In genomic region chr2:152727795-152728510, GRCm38 (mm10) we compare ENCODE assay signal across 8 mouse cellular contexts. TPM values are rescaled to one million over a fixed set of nuclear protein-coding genes. Genes with fewer than 3 reads are reported as not detected.
DNase-seq lines count a peak whose midpoint lies in the region; ATAC-seq and TF ChIP-seq lines count a peak whose summit lies in the region.

No protein-coding gene starts in this region.

- DNase-seq in embryonic facial prominence, embryonic 10.5 days (ENCODE audit: low spot score), result no peak
- no peak for DNase-seq in hindbrain, embryonic 11.5 days (ENCODE audit: low spot score)
- DNase-seq in stomach, postnatal 0 days (ENCODE audit: low spot score), result peak; percentile 70
- DNase-seq in retina, postnatal 1 day, result no peak
- DNase-seq in ovary, postnatal 10 days (ENCODE audit: low spot score), result no peak
- no peak for DNase-seq in left cerebral cortex, adult 11 months (ENCODE audit: low spot score)

- 79% methylated on average over 14 of the region's 14 CpGs for WGBS in embryonic facial prominence, embryonic 10.5 days
- WGBS in hindbrain, embryonic 11.5 days, result 81% methylated on average over 14 of the region's 14 CpGs
- 78% methylated on average over 14 of the region's 14 CpGs for WGBS in limb, embryonic 15.5 days
- WGBS in stomach, postnatal 0 days, result 69% methylated on average over 14 of the region's 14 CpGs

- peak overlapping the region; percentile 70 for H3K4me3 ChIP-seq in E14TG2a.4 (replicated peaks; ENCODE audit: low read length)
- H3K4me3 ChIP-seq in embryonic facial prominence, embryonic 10.5 days, result no peak overlapping the region
- H3K4me3 ChIP-seq in hindbrain, embryonic 11.5 days (ENCODE audit: low read depth, low read length), result no peak overlapping the region
- no peak overlapping the region for H3K4me3 ChIP-seq in limb, embryonic 15.5 days
- H3K4me3 ChIP-seq in stomach, postnatal 0 days (ENCODE audit: low read depth, low read length), result no peak overlapping the region

- H3K27ac ChIP-seq in embryonic facial prominence, embryonic 10.5 days (replicated peaks), result peak overlapping the region; percentile 86
- peak overlapping the region; percentile 62 for H3K27ac ChIP-seq in hindbrain, embryonic 11.5 days (ENCODE audit: low read depth, low read length)
- H3K27ac ChIP-seq in limb, embryonic 15.5 days, result peak overlapping the region; percentile 88
- peak overlapping the region; percentile 91 for H3K27ac ChIP-seq in stomach, postnatal 0 days (replicated peaks)

- no peak for TF ChIP-seq CTCF in E14TG2a.4 (conservative IDR thresholded peaks at IDR 0.05; ENCODE audit: low read length)
- TF ChIP-seq CTCF in stomach, postnatal 0 days (IDR thresholded peaks at IDR 0.05; ENCODE audit: low read depth), result no peak

- H3K4me2 ChIP-seq in hindbrain, embryonic 11.5 days (replicated peaks; ENCODE audit: low read depth, low read length), result no peak overlapping the region
- no peak overlapping the region for H3K4me2 ChIP-seq in limb, embryonic 15.5 days
- no peak overlapping the region for H3K4me2 ChIP-seq in stomach, postnatal 0 days (replicated peaks; ENCODE audit: low read depth)

- H3K36me3 ChIP-seq in E14TG2a.4 (ENCODE audit: insufficient read depth, low read length), result no peaks in the 10 kb centered on the region
- H3K36me3 ChIP-seq in embryonic facial prominence, embryonic 10.5 days (replicated peaks), result no peaks in the 10 kb centered on the region
- no peaks in the 10 kb centered on the region for H3K36me3 ChIP-seq in hindbrain, embryonic 11.5 days (ENCODE audit: control insufficient read depth, insufficient read depth, low read length)
- H3K36me3 ChIP-seq in limb, embryonic 15.5 days, result no peaks in the 10 kb centered on the region
- H3K36me3 ChIP-seq in stomach, postnatal 0 days (ENCODE audit: control insufficient read depth, insufficient read depth, low read length), result no peaks in the 10 kb centered on the region

- TF ChIP-seq EP300 in stomach, postnatal 0 days (optimal IDR thresholded peaks at IDR 0.05), result no peak

- H3K4me1 ChIP-seq in E14TG2a.4 (replicated peaks; ENCODE audit: low read depth, low read length), result peaks cover 90% of the 10 kb centered on the region
- peaks cover 92% of the 10 kb centered on the region for H3K4me1 ChIP-seq in embryonic facial prominence, embryonic 10.5 days
- H3K4me1 ChIP-seq in hindbrain, embryonic 11.5 days (replicated peaks; ENCODE audit: control insufficient read depth, insufficient read depth, low read length), result peaks cover 15% of the 10 kb centered on the region
- H3K4me1 ChIP-seq in limb, embryonic 15.5 days, result peaks cover 69% of the 10 kb centered on the region
- H3K4me1 ChIP-seq in stomach, postnatal 0 days (replicated peaks; ENCODE audit: control insufficient read depth, insufficient read depth), result peaks cover 12% of the 10 kb centered on the region

- peak overlapping the region; percentile 44 for H3K9ac ChIP-seq in hindbrain, embryonic 11.5 days (ENCODE audit: low read depth, low read length)
- H3K9ac ChIP-seq in limb, embryonic 15.5 days, result no peak overlapping the region
- H3K9ac ChIP-seq in stomach, postnatal 0 days (ENCODE audit: low read length), result 0 out of 2 replicates have a peak overlapping the region, but pooled peaks have one; percentile 18

- no peak for ATAC-seq in hindbrain, embryonic 11.5 days (ENCODE audit: low FRiP score)
- ATAC-seq in limb, embryonic 15.5 days (ENCODE audit: insufficient number of reproducible peaks, low FRiP score, low TSS enrichment, low read depth), result no peak
- ATAC-seq in stomach, postnatal 0 days (ENCODE audit: low FRiP score, low TSS enrichment), result peak; percentile 43

- H3K9me3 ChIP-seq in E14TG2a.4 (ENCODE audit: low read length), result no peaks in the 10 kb centered on the region
- no peaks in the 10 kb centered on the region for H3K9me3 ChIP-seq in embryonic facial prominence, embryonic 10.5 days
- no peaks in the 10 kb centered on the region for H3K9me3 ChIP-seq in hindbrain, embryonic 11.5 days (ENCODE audit: control insufficient read depth, low read length)
- no peaks in the 10 kb centered on the region for H3K9me3 ChIP-seq in limb, embryonic 15.5 days
- H3K9me3 ChIP-seq in stomach, postnatal 0 days (ENCODE audit: control insufficient read depth, low read length), result no peaks in the 10 kb centered on the region

- H3K27me3 ChIP-seq in E14TG2a.4 (ENCODE audit: insufficient read depth, low read length), result peaks cover 6% of the 10 kb centered on the region
- H3K27me3 ChIP-seq in embryonic facial prominence, embryonic 10.5 days (replicated peaks; ENCODE audit: low read depth, poor library complexity, severe bottlenecking), result peaks cover 18% of the 10 kb centered on the region
- H3K27me3 ChIP-seq in hindbrain, embryonic 11.5 days (ENCODE audit: control insufficient read depth, insufficient read depth, low read length), result no peaks in the 10 kb centered on the region
- H3K27me3 ChIP-seq in limb, embryonic 15.5 days, result no peaks in the 10 kb centered on the region
- H3K27me3 ChIP-seq in stomach, postnatal 0 days (ENCODE audit: control insufficient read depth, insufficient read depth, low read length), result no peaks in the 10 kb centered on the region

RNA-seq across cellular contexts. Expression of gene Id1, which starts 8.1 kb away (rescaled TPM):
- polyA plus RNA-seq in embryonic facial prominence, embryonic 10.5 days (2016; fragmentation: Nextera tagmentation; extraction: Ambion mirVana), result 161 and 182 TPM in 2 replicates
- 166 and 168 TPM in 2 replicates for polyA plus RNA-seq in hindbrain, embryonic 11.5 days (2014; fragmentation: Nextera tagmentation; extraction: Ambion mirVana)
- 167 and 168 TPM in 2 replicates for polyA plus RNA-seq in limb, embryonic 15.5 days (2015; fragmentation: Nextera tagmentation; extraction: Ambion mirVana)
- 191 and 228 TPM in 2 replicates for polyA plus RNA-seq in stomach, postnatal 0 days (2015; fragmentation: Nextera tagmentation; extraction: Ambion mirVana)

RNA-seq across cellular contexts. Expression of gene Cox4i2, which starts 26.0 kb away (rescaled TPM):
- polyA plus RNA-seq in embryonic facial prominence, embryonic 10.5 days (2016; fragmentation: Nextera tagmentation; extraction: Ambion mirVana), result 9.9 and 10.1 TPM in 2 replicates
- polyA plus RNA-seq in hindbrain, embryonic 11.5 days (2014; fragmentation: Nextera tagmentation; extraction: Ambion mirVana), result 4.1 and 4.4 TPM in 2 replicates
- polyA plus RNA-seq in limb, embryonic 15.5 days (2015; fragmentation: Nextera tagmentation; extraction: Ambion mirVana), result 33.9 and 36.2 TPM in 2 replicates
- 9.8 and 10.6 TPM in 2 replicates for polyA plus RNA-seq in stomach, postnatal 0 days (2015; fragmentation: Nextera tagmentation; extraction: Ambion mirVana)

RNA-seq across cellular contexts. Expression of gene Mcts2, which starts 41.1 kb away (rescaled TPM):
- polyA plus RNA-seq in embryonic facial prominence, embryonic 10.5 days (2016; fragmentation: Nextera tagmentation; extraction: Ambion mirVana), result 37.6 and 40.2 TPM in 2 replicates
- 43.9 and 48.5 TPM in 2 replicates for polyA plus RNA-seq in hindbrain, embryonic 11.5 days (2014; fragmentation: Nextera tagmentation; extraction: Ambion mirVana)
- polyA plus RNA-seq in limb, embryonic 15.5 days (2015; fragmentation: Nextera tagmentation; extraction: Ambion mirVana), result 22.0 and 24.2 TPM in 2 replicates
- polyA plus RNA-seq in stomach, postnatal 0 days (2015; fragmentation: Nextera tagmentation; extraction: Ambion mirVana), result 22.9 and 23.4 TPM in 2 replicates

RNA-seq across cellular contexts. Expression of gene H13, which starts 58.7 kb away (rescaled TPM):
- polyA plus RNA-seq in embryonic facial prominence, embryonic 10.5 days (2016; fragmentation: Nextera tagmentation; extraction: Ambion mirVana), result 102 and 110 TPM in 2 replicates
- 124 and 138 TPM in 2 replicates for polyA plus RNA-seq in hindbrain, embryonic 11.5 days (2014; fragmentation: Nextera tagmentation; extraction: Ambion mirVana)
- polyA plus RNA-seq in limb, embryonic 15.5 days (2015; fragmentation: Nextera tagmentation; extraction: Ambion mirVana), result 143 and 150 TPM in 2 replicates
- polyA plus RNA-seq in stomach, postnatal 0 days (2015; fragmentation: Nextera tagmentation; extraction: Ambion mirVana), result 110 and 121 TPM in 2 replicates
